Mouse (Mus musculus): ENCODE measurements around the gene Cdh22. TPM values are rescaled to one million over a fixed set of nuclear protein-coding genes. Genes with fewer than 3 reads are reported as not detected.

Cdh22 gene
- polyA plus RNA-seq, 1 experiment from 2014 or later: 1.3 TPM

DNA sequence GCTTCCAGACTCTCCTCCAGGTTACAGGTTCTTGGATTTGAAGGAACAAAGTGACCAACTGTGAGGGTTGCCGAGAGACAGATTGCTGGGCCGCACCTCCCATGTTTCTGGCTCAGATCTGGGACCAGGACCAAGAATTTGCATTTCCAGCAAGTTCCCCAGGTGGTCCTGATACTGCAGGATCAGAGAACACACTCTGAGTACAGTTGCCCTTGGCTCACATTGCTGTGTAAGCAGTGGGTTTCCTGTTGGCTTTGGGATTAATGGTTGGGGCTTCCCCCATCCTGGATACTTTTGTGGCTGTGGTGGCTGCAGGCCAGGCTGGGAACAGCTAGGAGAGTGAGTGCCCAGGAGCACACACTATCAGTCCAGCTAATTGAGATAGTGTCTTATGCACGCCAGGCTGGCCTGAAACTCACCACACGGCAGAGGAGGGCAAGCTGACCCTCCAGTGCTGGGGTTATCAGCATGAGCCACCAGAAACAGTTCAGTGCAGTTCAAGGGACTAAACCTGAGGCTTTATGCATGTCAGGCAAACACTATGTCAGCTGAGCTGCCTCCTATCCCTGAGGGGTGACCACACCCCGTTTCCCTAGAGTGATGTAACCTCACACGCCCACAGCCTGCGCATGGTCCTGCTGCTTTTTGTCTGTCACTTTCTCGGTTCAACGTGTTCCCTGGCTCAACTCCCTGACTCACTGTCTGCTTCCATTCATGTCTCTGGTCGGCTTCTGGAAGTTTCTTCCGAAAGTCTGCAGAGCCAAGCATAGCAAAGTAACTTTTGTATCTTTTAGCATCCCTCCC, 160.4 kb downstream of the Cdh22 start:
- Histone ChIP-seq H3K27me3 (ENCODE audit: control insufficient read depth, insufficient read depth, low read length) (peaks cover 33% of the 10 kb centered on the region), H3K27ac (replicated peaks; ENCODE audit: low read depth, low read length) (no peak overlapping the region), H3K9me3 (replicated peaks; ENCODE audit: control insufficient read depth, low read length) (no peaks in the 10 kb centered on the region), H3K36me3 (replicated peaks; ENCODE audit: control insufficient read depth, insufficient read depth, low read depth, low read length) (no peaks in the 10 kb centered on the region), H3K4me1 (ENCODE audit: control insufficient read depth, insufficient read depth, low read length) (no peaks in the 10 kb centered on the region; the same call in 1 of the 2 replicates), H3K4me3 (ENCODE audit: low read depth, low read length) (no peak overlapping the region), H3K9ac (replicated peaks; ENCODE audit: low read length) (no peak overlapping the region), H3K4me2 (ENCODE audit: low read depth, low read length) (no peak overlapping the region)
- ATAC-seq (replicated peaks; ENCODE audit: insufficient number of reproducible peaks, low FRiP score, low TSS enrichment, low read depth): no peak
- WGBS: 54% methylated on average over 11 of the region's 11 CpGs
- DNase-seq (ENCODE audit: low spot score): no peak

DNA sequence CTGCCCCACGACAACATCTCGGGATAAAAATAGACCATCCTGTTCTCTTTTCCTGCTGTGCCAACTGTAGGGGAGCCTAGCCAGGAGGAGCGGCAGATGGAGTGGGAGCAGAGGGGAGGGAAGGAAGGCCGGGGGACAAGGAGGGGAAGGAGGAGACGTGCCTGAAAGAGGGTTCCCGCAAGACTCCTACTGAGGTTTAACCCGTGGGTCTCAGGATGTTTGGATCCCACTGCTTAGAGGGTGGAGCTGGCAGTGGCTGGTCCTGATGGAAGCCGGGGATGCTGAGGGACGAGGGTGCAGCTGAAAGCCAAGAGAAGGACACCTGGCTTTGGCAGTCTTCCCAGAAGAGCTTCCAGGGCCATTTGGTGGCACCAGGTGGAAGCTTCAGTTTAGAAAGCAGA, 161.3 kb downstream of the Cdh22 start:
- Histone ChIP-seq H3K9ac (replicated peaks; ENCODE audit: low read length) (no peak overlapping the region), H3K4me2 (ENCODE audit: low read depth, low read length) (no peak overlapping the region), H3K36me3 (replicated peaks; ENCODE audit: control insufficient read depth, insufficient read depth, low read depth, low read length) (no peaks in the 10 kb centered on the region), H3K27ac (replicated peaks; ENCODE audit: low read depth, low read length) (no peak overlapping the region), H3K4me3 (ENCODE audit: low read depth, low read length) (no peak overlapping the region), H3K27me3 (ENCODE audit: control insufficient read depth, insufficient read depth, low read length) (peaks cover 25% of the 10 kb centered on the region), H3K9me3 (replicated peaks; ENCODE audit: control insufficient read depth, low read length) (no peaks in the 10 kb centered on the region), H3K4me1 (ENCODE audit: control insufficient read depth, insufficient read depth, low read length) (no peaks in the 10 kb centered on the region; the same call in 1 of the 2 replicates)
- no peak for ATAC-seq (replicated peaks; ENCODE audit: insufficient number of reproducible peaks, low FRiP score, low TSS enrichment, low read depth)
- DNase-seq (ENCODE audit: low spot score): no peak
- 23% methylated on average over 9 of the region's 9 CpGs for whole genome bisulfite sequencing

DNA sequence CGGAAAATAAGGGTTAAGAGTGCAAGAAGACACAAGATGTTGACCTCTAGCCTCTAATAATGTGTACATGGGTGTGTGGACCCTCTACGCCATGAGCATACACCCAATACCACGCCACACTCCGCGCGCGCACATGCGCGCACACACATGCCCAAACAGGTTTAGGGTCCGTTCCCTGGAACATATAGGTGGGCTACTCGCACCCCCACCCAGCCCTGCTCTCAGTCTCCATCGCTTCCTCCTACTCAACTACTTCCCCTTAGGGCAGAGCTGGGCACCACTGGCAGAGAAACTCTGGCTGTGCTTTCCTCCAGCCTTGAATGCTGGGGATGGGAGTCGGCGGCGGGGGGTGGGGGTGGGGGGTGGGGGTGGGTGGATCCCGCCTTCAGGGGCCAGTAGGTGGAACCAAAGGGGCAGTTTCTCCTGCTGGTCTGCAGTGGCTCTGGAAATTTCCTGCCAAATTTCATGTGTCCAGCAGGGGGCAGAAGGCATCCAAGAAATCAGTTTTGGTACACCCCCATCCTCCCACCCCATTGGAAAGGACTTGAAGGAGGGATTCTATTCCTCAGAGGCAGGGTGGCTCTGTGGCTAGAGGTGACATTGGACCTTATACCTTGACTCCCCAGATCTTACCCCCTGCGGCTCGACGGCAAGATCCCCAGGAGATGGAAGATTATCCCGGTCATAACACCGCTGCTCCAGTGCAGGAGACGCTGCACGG, 164.4 kb downstream of the Cdh22 start:
- H3K4me2 ChIP-seq (ENCODE audit: low read depth, low read length): peak overlapping the region; percentile 21; the same call in 1 of the 2 replicates
- no peaks in the 10 kb centered on the region for H3K36me3 ChIP-seq (replicated peaks; ENCODE audit: control insufficient read depth, insufficient read depth, low read depth, low read length)
- H3K27me3 ChIP-seq (ENCODE audit: control insufficient read depth, insufficient read depth, low read length): peaks cover 4% of the 10 kb centered on the region
- no peaks in the 10 kb centered on the region; the same call in 1 of the 2 replicates for H3K4me1 ChIP-seq (ENCODE audit: control insufficient read depth, insufficient read depth, low read length)
- no peak overlapping the region for H3K4me3 ChIP-seq (ENCODE audit: low read depth, low read length)
- H3K9ac ChIP-seq (replicated peaks; ENCODE audit: low read length): no peak overlapping the region
- DNase-seq (ENCODE audit: low spot score): peak; percentile 80
- H3K27ac ChIP-seq (replicated peaks; ENCODE audit: low read depth, low read length): no peak overlapping the region
- H3K9me3 ChIP-seq (replicated peaks; ENCODE audit: control insufficient read depth, low read length): no peaks in the 10 kb centered on the region
- 19% methylated on average over 23 of the region's 23 CpGs for WGBS
- 0 out of 2 replicates have a peak, but pooled peaks have one; percentile 29 for ATAC-seq (replicated peaks; ENCODE audit: insufficient number of reproducible peaks, low FRiP score, low TSS enrichment, low read depth)

DNA sequence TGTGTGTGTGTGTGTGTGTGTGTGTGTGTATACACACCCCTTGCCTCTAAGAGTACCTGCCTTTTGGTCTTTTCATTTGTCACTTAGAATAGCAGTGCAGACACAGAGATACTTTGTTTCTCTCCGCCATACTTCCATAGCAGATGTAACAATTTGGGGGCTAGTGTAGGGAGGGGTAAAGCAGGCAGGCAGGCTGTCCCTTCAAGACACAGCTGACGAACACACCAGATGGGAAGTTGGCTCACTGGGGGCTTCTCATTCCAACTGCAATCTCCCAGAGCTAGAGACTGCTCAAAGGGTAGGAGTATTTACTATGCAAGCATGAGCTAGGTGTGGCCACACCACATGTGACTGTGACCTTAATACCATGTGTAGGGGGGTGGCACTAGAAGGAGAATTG, 165.8 kb downstream of the Cdh22 start:
- ATAC-seq (replicated peaks; ENCODE audit: insufficient number of reproducible peaks, low FRiP score, low TSS enrichment, low read depth) (no peak), DNase-seq (ENCODE audit: low spot score) (no peak)
- Histone ChIP-seq H3K27ac (replicated peaks; ENCODE audit: low read depth, low read length) (no peak overlapping the region), H3K27me3 (ENCODE audit: control insufficient read depth, insufficient read depth, low read length) (peaks cover 2% of the 10 kb centered on the region), H3K9ac (replicated peaks; ENCODE audit: low read length) (no peak overlapping the region), H3K4me1 (ENCODE audit: control insufficient read depth, insufficient read depth, low read length) (no peaks in the 10 kb centered on the region; the same call in 1 of the 2 replicates), H3K36me3 (replicated peaks; ENCODE audit: control insufficient read depth, insufficient read depth, low read depth, low read length) (no peaks in the 10 kb centered on the region), H3K9me3 (replicated peaks; ENCODE audit: control insufficient read depth, low read length) (no peaks in the 10 kb centered on the region), H3K4me2 (ENCODE audit: low read depth, low read length) (no peak overlapping the region), H3K4me3 (ENCODE audit: low read depth, low read length) (no peak overlapping the region)
- 86% methylated on average over 2 of the region's 2 CpGs for WGBS

DNA sequence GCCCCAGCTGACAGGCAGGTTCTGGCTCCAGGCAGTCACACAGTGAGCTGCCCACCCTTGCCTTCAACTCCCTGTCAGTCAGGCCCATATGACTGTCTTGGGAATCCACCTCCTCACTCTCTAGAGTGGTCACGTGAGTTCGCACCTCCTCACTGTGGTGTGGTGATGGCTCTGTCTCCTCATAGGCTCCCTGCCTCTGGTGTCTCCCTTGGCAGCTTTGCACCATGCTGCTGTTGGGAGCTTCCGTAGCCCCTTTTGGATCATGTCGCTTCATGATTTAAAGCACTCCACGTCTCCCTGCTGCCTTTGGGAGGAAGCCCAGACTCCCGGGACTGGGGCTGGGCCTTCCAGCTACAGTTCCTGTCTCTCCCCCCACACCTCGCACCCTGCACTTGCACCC, 170.2 kb downstream of the Cdh22 start:
- no peaks in the 10 kb centered on the region for H3K9me3 ChIP-seq (replicated peaks; ENCODE audit: control insufficient read depth, low read length)
- H3K9ac ChIP-seq (replicated peaks; ENCODE audit: low read length): no peak overlapping the region
- ATAC-seq (replicated peaks; ENCODE audit: insufficient number of reproducible peaks, low FRiP score, low TSS enrichment, low read depth): no peak
- WGBS: 70% methylated on average over 7 of the region's 7 CpGs
- no peak for DNase-seq (ENCODE audit: low spot score)
- no peak overlapping the region for H3K27ac ChIP-seq (replicated peaks; ENCODE audit: low read depth, low read length)
- no peaks in the 10 kb centered on the region for H3K27me3 ChIP-seq (ENCODE audit: control insufficient read depth, insufficient read depth, low read length)
- H3K4me2 ChIP-seq (ENCODE audit: low read depth, low read length): no peak overlapping the region
- H3K4me3 ChIP-seq (ENCODE audit: low read depth, low read length): no peak overlapping the region
- no peaks in the 10 kb centered on the region for H3K4me1 ChIP-seq (ENCODE audit: control insufficient read depth, insufficient read depth, low read length)
- no peaks in the 10 kb centered on the region for H3K36me3 ChIP-seq (replicated peaks; ENCODE audit: control insufficient read depth, insufficient read depth, low read depth, low read length)

DNA sequence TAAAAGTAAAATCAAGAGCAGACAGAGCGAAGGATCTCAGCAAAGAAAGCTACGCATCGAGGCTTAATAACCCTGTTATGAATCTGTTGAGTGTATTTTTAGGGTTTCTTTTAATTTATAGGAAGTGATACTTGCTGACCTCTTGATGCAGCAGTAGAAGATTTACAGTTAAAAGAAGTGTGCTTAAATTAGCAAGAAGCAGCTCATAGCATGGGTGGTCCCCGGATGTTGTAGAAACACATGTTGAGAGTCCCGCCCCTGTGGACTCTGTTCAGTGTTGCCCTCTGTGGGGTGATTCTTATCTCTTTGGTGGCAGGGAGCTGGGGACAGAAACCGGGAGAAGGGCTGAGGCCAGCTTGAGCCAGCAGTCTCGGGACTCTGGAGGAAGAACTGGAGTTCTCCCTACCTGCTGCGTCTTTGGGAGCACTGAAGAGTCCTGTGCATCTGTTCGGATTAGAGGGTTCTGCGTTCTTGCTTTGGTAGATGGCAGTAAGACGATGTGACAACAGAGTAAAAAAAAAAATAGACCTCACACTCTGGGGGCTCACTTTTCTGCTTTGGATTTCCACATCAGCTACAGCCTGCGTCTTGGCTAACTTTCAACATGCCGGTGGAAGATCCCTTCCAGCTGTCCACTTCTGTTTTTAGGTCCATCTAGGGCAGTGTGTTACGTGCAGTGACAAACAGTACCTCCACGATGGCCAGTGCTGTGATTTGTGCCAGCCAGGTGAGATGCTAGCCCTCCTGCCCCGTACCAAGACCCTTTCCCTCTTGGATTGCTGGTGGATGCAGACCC, 172.8 kb downstream of the Cdh22 start:
- H3K9ac ChIP-seq (replicated peaks; ENCODE audit: low read length): no peak overlapping the region
- no peak overlapping the region for H3K4me3 ChIP-seq (ENCODE audit: low read depth, low read length)
- ATAC-seq (replicated peaks; ENCODE audit: insufficient number of reproducible peaks, low FRiP score, low TSS enrichment, low read depth) (no peak), DNase-seq (ENCODE audit: low spot score) (no peak)
- H3K36me3 ChIP-seq (replicated peaks; ENCODE audit: control insufficient read depth, insufficient read depth, low read depth, low read length): no peaks in the 10 kb centered on the region
- no peaks in the 10 kb centered on the region for H3K4me1 ChIP-seq (ENCODE audit: control insufficient read depth, insufficient read depth, low read length)
- H3K27ac ChIP-seq (replicated peaks; ENCODE audit: low read depth, low read length): no peak overlapping the region
- no peaks in the 10 kb centered on the region for H3K27me3 ChIP-seq (ENCODE audit: control insufficient read depth, insufficient read depth, low read length)
- WGBS: 81% methylated on average over 16 of the region's 16 CpGs
- H3K9me3 ChIP-seq (replicated peaks; ENCODE audit: control insufficient read depth, low read length): no peaks in the 10 kb centered on the region
- no peak overlapping the region for H3K4me2 ChIP-seq (ENCODE audit: low read depth, low read length)
